Mouse (Mus musculus): ENCODE data around the gene Gm21988. TPM values are rescaled to one million over a fixed set of nuclear protein-coding genes. Genes with fewer than 3 reads are reported as not detected.

Gm21988 gene
- polyA plus RNA-seq, 1 experiment from 2014 or later, result 10.4 TPM

DNA sequence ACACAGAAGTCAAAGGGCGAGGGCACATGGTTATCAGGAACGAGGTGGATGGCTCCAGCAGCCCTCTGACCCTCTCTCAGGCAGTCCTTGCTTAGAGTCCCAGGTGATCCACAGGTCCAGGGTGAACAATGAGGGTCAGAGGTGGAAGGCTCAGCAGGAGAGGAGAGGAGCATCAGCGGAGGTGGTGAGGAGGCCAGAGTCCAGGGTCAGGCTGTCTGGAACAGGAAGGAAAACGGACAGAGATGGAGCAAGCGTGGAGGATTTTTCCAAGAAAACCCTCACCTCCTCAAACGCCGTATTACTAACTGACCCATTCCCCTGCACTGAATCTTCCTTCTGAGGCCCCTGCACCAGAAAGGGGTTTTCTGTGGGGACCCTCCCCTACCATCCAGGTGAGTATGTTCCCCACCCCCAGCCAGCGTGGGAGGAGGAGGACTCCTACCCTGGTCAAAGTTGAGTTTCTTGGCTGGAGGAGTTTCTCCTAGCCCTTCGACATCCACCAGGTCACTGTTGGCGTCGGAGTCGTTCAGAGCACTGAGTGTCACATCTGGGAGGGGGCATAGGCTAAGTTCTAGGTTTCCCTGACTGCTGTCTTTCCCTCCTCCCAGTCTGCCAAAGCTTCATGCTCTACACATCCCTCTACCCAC is 4.3 kb downstream of the Gm21988 start:
- peaks cover 44% of the 10 kb centered on the region for H3K4me1 ChIP-seq (replicated peaks)
- H3K27ac ChIP-seq, result no peak overlapping the region
- H3K36me3 ChIP-seq, result peaks cover 17% of the 10 kb centered on the region
- peaks cover under 1% of the 10 kb centered on the region for H3K27me3 ChIP-seq
- ATAC-seq (ENCODE audit: insufficient number of reproducible peaks, insufficient read depth, low FRiP score, low TSS enrichment, low read depth), result no peak
- WGBS, result 90% methylated on average over 12 of the region's 12 CpGs
- H3K9me3 ChIP-seq, result no peaks in the 10 kb centered on the region
- H3K4me2 ChIP-seq, result no peak overlapping the region
- no peak overlapping the region for H3K4me3 ChIP-seq (replicated peaks)
- no peak overlapping the region for H3K9ac ChIP-seq (replicated peaks)

- no peak for ATAC-seq (ENCODE audit: insufficient number of reproducible peaks, insufficient read depth, low FRiP score, low TSS enrichment, low read depth)
- Histone ChIP-seq H3K27me3 (peaks cover 10% of the 10 kb centered on the region), H3K4me3 (replicated peaks) (no peak overlapping the region), H3K36me3 (peaks cover 17% of the 10 kb centered on the region), H3K4me1 (replicated peaks) (peaks cover 51% of the 10 kb centered on the region), H3K9me3 (no peaks in the 10 kb centered on the region), H3K9ac (replicated peaks) (no peak overlapping the region), H3K4me2 (no peak overlapping the region), H3K27ac (no peak overlapping the region)
- 80% methylated on average over 8 of the region's 8 CpGs for WGBS
These were observed 5.1 kb downstream of the Gm21988 start for GRCm38 (mm10) chr11:70234497-70234896.

DNA sequence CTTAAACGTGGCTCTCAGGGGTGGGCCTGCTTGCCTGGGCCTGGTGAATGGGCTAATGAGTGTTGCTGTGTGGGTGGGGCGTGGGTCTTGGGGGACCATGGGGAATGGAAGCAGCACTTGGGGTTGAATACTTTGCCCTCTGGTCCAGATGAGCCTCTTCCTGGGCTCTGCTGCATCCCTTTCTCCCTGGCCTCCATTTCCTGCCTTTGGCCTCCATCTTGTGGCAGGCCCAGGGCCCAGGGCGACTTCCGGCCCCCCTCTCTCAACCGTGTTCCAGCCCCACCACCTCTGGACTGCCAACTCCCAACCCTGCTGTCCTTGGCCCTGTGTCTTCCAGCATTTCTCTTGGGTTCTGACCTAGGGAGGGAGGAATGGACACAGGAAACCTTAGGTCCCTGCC is 5.6 kb downstream of the Gm21988 start:
- Histone ChIP-seq H3K27me3 (peaks cover 14% of the 10 kb centered on the region), H3K9me3 (no peaks in the 10 kb centered on the region), H3K36me3 (peaks cover 17% of the 10 kb centered on the region), H3K4me3 (replicated peaks) (no peak overlapping the region), H3K4me1 (replicated peaks) (peaks cover 55% of the 10 kb centered on the region), H3K27ac (no peak overlapping the region), H3K4me2 (no peak overlapping the region), H3K9ac (replicated peaks) (no peak overlapping the region)
- no peak for ATAC-seq (ENCODE audit: insufficient number of reproducible peaks, insufficient read depth, low FRiP score, low TSS enrichment, low read depth)
- WGBS, result 58% methylated on average over 5 of the region's 5 CpGs

DNA sequence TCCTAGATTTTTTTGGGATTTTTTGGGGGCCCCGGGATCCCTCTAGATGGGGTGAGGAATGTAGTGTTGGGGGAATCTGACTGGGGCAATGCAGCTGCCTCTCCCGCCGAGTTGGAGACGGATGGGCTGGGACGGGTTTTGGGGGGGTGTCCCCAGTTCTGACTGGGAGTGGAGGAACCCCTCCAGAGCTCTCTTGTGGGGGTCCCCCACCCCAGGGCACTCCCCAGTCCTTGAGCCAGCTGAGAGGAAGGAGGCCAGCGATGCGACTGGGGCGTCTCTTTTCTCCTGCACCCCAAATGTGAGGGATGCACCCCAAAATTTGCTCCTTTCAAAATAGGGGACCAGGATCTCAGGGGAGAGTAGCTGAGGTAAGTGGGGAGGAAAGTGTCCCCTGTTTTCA is 6.6 kb downstream of the Gm21988 start:
- ATAC-seq (ENCODE audit: insufficient number of reproducible peaks, insufficient read depth, low FRiP score, low TSS enrichment, low read depth), result no peak
- Histone ChIP-seq H3K4me1 (replicated peaks) (peaks cover 48% of the 10 kb centered on the region), H3K4me3 (replicated peaks) (peak overlapping the region; percentile 38), H3K27me3 (peaks cover 24% of the 10 kb centered on the region), H3K27ac (peak overlapping the region; percentile 59), H3K36me3 (peaks cover 17% of the 10 kb centered on the region), H3K4me2 (peak overlapping the region; percentile 58), H3K9ac (replicated peaks) (peak overlapping the region; percentile 50), H3K9me3 (no peaks in the 10 kb centered on the region)
- WGBS, result 31% methylated on average over 8 of the region's 8 CpGs

- Histone ChIP-seq H3K9ac (replicated peaks) (peak overlapping the region; percentile 50), H3K27me3 (peaks cover 29% of the 10 kb centered on the region), H3K4me1 (replicated peaks) (peaks cover 48% of the 10 kb centered on the region), H3K36me3 (peaks cover 17% of the 10 kb centered on the region), H3K4me2 (peak overlapping the region; percentile 58), H3K27ac (peak overlapping the region; percentile 59), H3K4me3 (replicated peaks) (peak overlapping the region; percentile 38), H3K9me3 (no peaks in the 10 kb centered on the region)
- ATAC-seq (ENCODE audit: insufficient number of reproducible peaks, insufficient read depth, low FRiP score, low TSS enrichment, low read depth), result no peak
- 2% methylated on average over 9 of the region's 10 CpGs for WGBS
These were observed 7.1 kb downstream of the Gm21988 start for GRCm38 (mm10) chr11:70232546-70232945.

- peak overlapping the region; percentile 42 for H3K27ac ChIP-seq
- peaks cover 53% of the 10 kb centered on the region for H3K4me1 ChIP-seq (replicated peaks)
- ATAC-seq (ENCODE audit: insufficient number of reproducible peaks, insufficient read depth, low FRiP score, low TSS enrichment, low read depth), result no peak
- H3K9me3 ChIP-seq, result no peaks in the 10 kb centered on the region
- peak overlapping the region; percentile 34 for H3K4me3 ChIP-seq (replicated peaks)
- H3K9ac ChIP-seq (replicated peaks), result no peak overlapping the region
- H3K27me3 ChIP-seq, result peaks cover 52% of the 10 kb centered on the region
- peaks cover 9% of the 10 kb centered on the region for H3K36me3 ChIP-seq
- WGBS, result 2% methylated on average over 32 of the region's 32 CpGs
- peak overlapping the region; percentile 49 for H3K4me2 ChIP-seq
These were observed 9.3 kb downstream of the Gm21988 start for GRCm38 (mm10) chr11:70230239-70230727.

DNA sequence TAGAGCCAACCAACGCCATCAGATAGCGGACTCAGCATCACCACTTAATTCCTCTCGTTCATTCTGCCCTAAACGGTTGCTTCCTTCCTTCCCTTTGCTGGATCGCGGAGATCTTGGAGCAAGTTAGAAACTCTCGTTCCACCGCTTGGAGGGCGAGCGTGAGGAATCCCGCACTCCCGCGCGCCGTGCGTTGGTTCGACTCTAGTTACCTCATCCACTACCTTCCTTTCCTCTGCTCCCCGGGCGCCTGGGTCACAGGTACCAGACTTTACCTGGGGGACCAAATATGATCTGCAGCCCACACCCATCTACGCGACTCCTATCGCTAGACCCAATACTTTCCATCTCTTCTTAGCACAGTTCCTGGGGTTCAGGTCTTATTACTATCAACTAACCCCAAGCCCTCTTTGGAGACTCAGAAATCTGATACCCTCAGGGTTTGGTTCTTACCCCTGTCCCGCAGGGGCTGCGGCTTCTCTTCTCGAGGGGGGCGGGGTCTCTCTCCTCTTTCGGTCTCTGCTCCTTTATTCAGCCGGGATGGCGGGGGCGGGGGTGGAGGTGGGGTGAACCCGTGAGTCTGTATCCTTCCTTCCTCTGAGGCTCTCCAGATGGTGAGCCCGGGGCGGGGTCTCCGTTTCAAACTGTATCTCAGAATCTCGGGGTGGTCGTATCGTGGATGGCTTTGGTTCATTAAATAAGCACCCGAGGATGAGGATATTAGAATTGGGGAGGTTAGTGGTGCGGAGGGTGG is 10.2 kb downstream of the Gm21988 start, which contains the start of gene Bcl6b:
Gene Bcl6b (minus strand): TSS at position 539 of the 751 bp plus-strand sequence.
- H3K9me3 ChIP-seq, result no peaks in the 10 kb centered on the region
- peak within 1 kb of the TSS; percentile 44; the same call in 1 of the 2 replicates for H3K9ac ChIP-seq (replicated peaks)
- H3K4me1 ChIP-seq (replicated peaks), result peaks cover 53% of the 10 kb centered on the region
- H3K27me3 ChIP-seq, result peaks cover 60% of the 10 kb centered on the region
- peaks cover 1% of the 10 kb centered on the region for H3K36me3 ChIP-seq
- WGBS, result 2% methylated on average over 39 of the region's 39 CpGs
- peak within 1 kb of the TSS; percentile 34 for H3K4me3 ChIP-seq (replicated peaks)
- H3K4me2 ChIP-seq, result peak within 1 kb of the TSS; percentile 49
- H3K27ac ChIP-seq, result peak within 1 kb of the TSS; percentile 42
- ATAC-seq (ENCODE audit: insufficient number of reproducible peaks, insufficient read depth, low FRiP score, low TSS enrichment, low read depth), result no peak

- WGBS, result 2% methylated on average over 19 of the region's 19 CpGs
These were observed 10.8 kb downstream of the Gm21988 start for GRCm38 (mm10) chr11:70228828-70229227.

GRCm38 (mm10) chr11:70227661-70228245 is 11.9 kb downstream of the Gm21988 start:
- 89% methylated on average over 4 of the region's 4 CpGs for WGBS
- ATAC-seq (ENCODE audit: insufficient number of reproducible peaks, insufficient read depth, low FRiP score, low TSS enrichment, low read depth), result no peak
- H3K4me3 ChIP-seq (replicated peaks), result 0 out of 2 replicates have a peak overlapping the region, but pooled peaks have one; percentile 27
- peaks cover 39% of the 10 kb centered on the region for H3K4me1 ChIP-seq (replicated peaks)
- no peaks in the 10 kb centered on the region for H3K9me3 ChIP-seq
- H3K27ac ChIP-seq, result no peak overlapping the region
- peak overlapping the region; percentile 49 for H3K4me2 ChIP-seq
- peaks cover 71% of the 10 kb centered on the region for H3K27me3 ChIP-seq
- no peaks in the 10 kb centered on the region for H3K36me3 ChIP-seq
- no peak overlapping the region for H3K9ac ChIP-seq (replicated peaks)

More at GRCm38 (mm10) chr11:70228828-70229227, 10.8 kb downstream of the Gm21988 start:
- H3K9ac ChIP-seq (replicated peaks), result peak overlapping the region; percentile 44; the same call in 1 of the 2 replicates
- peak overlapping the region; percentile 49 for H3K4me2 ChIP-seq
- H3K36me3 ChIP-seq, result no peaks in the 10 kb centered on the region
- peak overlapping the region; percentile 34 for H3K4me3 ChIP-seq (replicated peaks)
- no peak for ATAC-seq (ENCODE audit: insufficient number of reproducible peaks, insufficient read depth, low FRiP score, low TSS enrichment, low read depth)
- H3K27me3 ChIP-seq, result peaks cover 66% of the 10 kb centered on the region
- peaks cover 49% of the 10 kb centered on the region for H3K4me1 ChIP-seq (replicated peaks)
- H3K9me3 ChIP-seq, result no peaks in the 10 kb centered on the region
- no peak overlapping the region for H3K27ac ChIP-seq

GRCm38 (mm10) chr11:70227126-70227525 is 12.5 kb downstream of the Gm21988 start:
- Histone ChIP-seq H3K36me3 (no peaks in the 10 kb centered on the region), H3K27ac (no peak overlapping the region), H3K27me3 (peaks cover 75% of the 10 kb centered on the region), H3K4me1 (replicated peaks) (peaks cover 36% of the 10 kb centered on the region), H3K9me3 (no peaks in the 10 kb centered on the region), H3K9ac (replicated peaks) (peak overlapping the region; percentile 42), H3K4me3 (replicated peaks) (peak overlapping the region; percentile 27; the same call in 1 of the 2 replicates), H3K4me2 (peak overlapping the region; percentile 49)
- no peak for ATAC-seq (ENCODE audit: insufficient number of reproducible peaks, insufficient read depth, low FRiP score, low TSS enrichment, low read depth)
- WGBS, result 22% methylated on average over 5 of the region's 5 CpGs

DNA sequence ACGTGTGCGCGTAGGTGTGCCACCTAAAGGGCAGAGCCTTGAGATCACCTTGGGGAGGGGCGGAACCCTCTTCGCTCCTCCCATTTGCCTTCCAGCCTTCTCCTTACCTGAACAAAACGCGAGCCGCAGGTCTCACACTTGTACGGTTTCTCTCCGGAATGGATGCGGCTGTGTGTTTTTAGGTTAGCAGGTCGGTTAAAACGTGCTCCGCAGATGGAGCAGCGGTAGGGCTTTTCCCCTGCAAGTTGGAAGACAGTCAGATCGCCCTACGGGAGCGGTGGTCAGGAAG is 13.1 kb downstream of the Gm21988 start:
- peak overlapping the region; percentile 27 for H3K4me3 ChIP-seq (replicated peaks)
- 6% methylated on average over 18 of the region's 18 CpGs for WGBS
- H3K9me3 ChIP-seq, result no peaks in the 10 kb centered on the region
- H3K27me3 ChIP-seq, result peaks cover 76% of the 10 kb centered on the region
- peak overlapping the region; percentile 49 for H3K4me2 ChIP-seq
- no peak overlapping the region for H3K27ac ChIP-seq
- no peak for ATAC-seq (ENCODE audit: insufficient number of reproducible peaks, insufficient read depth, low FRiP score, low TSS enrichment, low read depth)
- H3K4me1 ChIP-seq (replicated peaks), result peaks cover 40% of the 10 kb centered on the region
- H3K36me3 ChIP-seq, result no peaks in the 10 kb centered on the region
- H3K9ac ChIP-seq (replicated peaks), result peak overlapping the region; percentile 42
